7 mouse cellular contexts compared by ENCODE assay signal in the genomic region with DNA sequence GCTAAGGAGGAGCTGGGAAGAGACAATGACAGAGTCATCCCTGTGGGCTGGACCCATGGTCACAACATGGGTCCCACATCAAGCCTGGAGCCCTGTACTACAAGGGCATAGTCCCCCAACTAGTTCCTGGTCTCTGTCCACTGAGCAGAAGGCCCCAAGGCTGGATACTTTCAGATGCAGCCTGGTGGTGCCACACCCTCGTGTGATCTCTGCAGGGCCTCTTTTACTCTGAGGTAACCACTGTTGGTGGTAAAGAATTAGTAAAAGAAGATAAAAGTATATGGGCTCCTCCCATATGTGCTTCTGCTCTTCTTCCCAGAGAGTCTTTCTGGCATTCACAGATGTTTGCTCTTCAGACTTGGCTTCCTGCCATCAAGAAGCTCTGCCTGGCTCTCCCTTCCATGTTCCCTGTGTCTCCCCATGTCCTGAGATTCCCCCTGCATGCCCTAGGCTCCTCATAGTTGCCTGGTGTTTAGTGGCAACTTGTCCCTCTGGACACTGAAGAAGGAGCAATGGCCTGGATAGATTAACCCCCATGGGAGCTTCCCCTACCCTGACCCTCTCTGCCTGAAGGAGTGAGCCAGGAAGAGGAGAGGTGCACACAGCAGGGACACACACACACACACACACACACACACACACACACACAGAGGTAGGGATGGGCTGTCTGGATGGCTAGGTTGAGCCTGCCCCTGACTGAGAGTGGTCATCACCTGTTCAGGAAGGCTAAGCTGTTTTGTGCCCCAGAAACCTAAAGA. TPM values are rescaled to one million over a fixed set of nuclear protein-coding genes. Genes with fewer than 3 reads are reported as not detected.
DNase-seq lines count a peak whose midpoint lies in the region; ATAC-seq and TF ChIP-seq lines count a peak whose summit lies in the region.

No protein-coding gene starts in this region.

- TF ChIP-seq CTCF in heart, postnatal 0 days (IDR thresholded peaks at IDR 0.05; ENCODE audit: low read depth): no peak

- H3K4me3 ChIP-seq in embryonic facial prominence, embryonic 12.5 days: no peak overlapping the region
- no peak overlapping the region for H3K4me3 ChIP-seq in heart, postnatal 0 days (ENCODE audit: low read depth, low read length)
- H3K4me3 ChIP-seq in lung, embryonic 15.5 days: no peak overlapping the region

- no peak overlapping the region for H3K4me2 ChIP-seq in embryonic facial prominence, embryonic 12.5 days (replicated peaks)
- no peak overlapping the region; the same call in 1 of the 2 replicates for H3K4me2 ChIP-seq in heart, postnatal 0 days (ENCODE audit: low read depth, low read length)
- no peak overlapping the region for H3K4me2 ChIP-seq in lung, embryonic 15.5 days

- no peaks in the 10 kb centered on the region for H3K9me3 ChIP-seq in embryonic facial prominence, embryonic 12.5 days
- no peaks in the 10 kb centered on the region for H3K9me3 ChIP-seq in heart, postnatal 0 days (replicated peaks; ENCODE audit: control insufficient read depth, low read length)
- H3K9me3 ChIP-seq in lung, embryonic 15.5 days: no peaks in the 10 kb centered on the region

- peak; percentile 58 for DNase-seq in layer of hippocampus, adult 9-11 months
- no peak for DNase-seq in layer of hippocampus, adult 9-10 months (ENCODE audit: low spot score)
- DNase-seq in heart, postnatal 0 days (ENCODE audit: low spot score): no peak
- DNase-seq in thymus, adult 18-20 months: no peak
- no peak for DNase-seq in spleen, postnatal 4 days (ENCODE audit: low spot score in 2 of 2)

- no peak overlapping the region for H3K9ac ChIP-seq in embryonic facial prominence, embryonic 12.5 days
- no peak overlapping the region; the same call in 1 of the 2 replicates for H3K9ac ChIP-seq in heart, postnatal 0 days (replicated peaks; ENCODE audit: low read depth, low read length)
- no peak overlapping the region for H3K9ac ChIP-seq in lung, embryonic 15.5 days

- no peaks in the 10 kb centered on the region for H3K27me3 ChIP-seq in embryonic facial prominence, embryonic 12.5 days
- H3K27me3 ChIP-seq in heart, postnatal 0 days (ENCODE audit: control insufficient read depth, insufficient read depth, low read length): no peaks in the 10 kb centered on the region
- no peaks in the 10 kb centered on the region for H3K27me3 ChIP-seq in lung, embryonic 15.5 days

- H3K27ac ChIP-seq in embryonic facial prominence, embryonic 12.5 days: peak overlapping the region; percentile 37
- H3K27ac ChIP-seq in heart, postnatal 0 days (ENCODE audit: low read depth): peak overlapping the region; percentile 85
- peak overlapping the region; percentile 80 for H3K27ac ChIP-seq in lung, embryonic 15.5 days

- ATAC-seq in embryonic facial prominence, embryonic 12.5 days (ENCODE audit: insufficient number of reproducible peaks, insufficient read depth, low FRiP score, low TSS enrichment): peak; percentile 37; the same call in 1 of the 2 replicates
- peak; percentile 17 for ATAC-seq in heart, postnatal 0 days (ENCODE audit: insufficient read depth, low read depth)
- peak; percentile 53 for ATAC-seq in lung, embryonic 15.5 days (ENCODE audit: borderline replicate concordance, extremely low read depth, low FRiP score, low TSS enrichment)

- no peaks in the 10 kb centered on the region for H3K36me3 ChIP-seq in embryonic facial prominence, embryonic 12.5 days
- peaks cover 14% of the 10 kb centered on the region; the same call in 1 of the 2 replicates for H3K36me3 ChIP-seq in heart, postnatal 0 days (replicated peaks; ENCODE audit: control insufficient read depth, insufficient read depth, low read length)
- peaks cover 8% of the 10 kb centered on the region for H3K36me3 ChIP-seq in lung, embryonic 15.5 days

- no peak for TF ChIP-seq EP300 in heart, postnatal 0 days (IDR thresholded peaks at IDR 0.05; ENCODE audit: low read depth)

- WGBS in embryonic facial prominence, embryonic 12.5 days: 45% methylated on average over 1 of the region's 1 CpGs
- WGBS in heart, postnatal 0 days: 6% methylated on average over 1 of the region's 1 CpGs
- WGBS in lung, embryonic 15.5 days: 19% methylated on average over 1 of the region's 1 CpGs

- peaks cover 31% of the 10 kb centered on the region for H3K4me1 ChIP-seq in embryonic facial prominence, embryonic 12.5 days
- H3K4me1 ChIP-seq in heart, postnatal 0 days (ENCODE audit: control insufficient read depth, insufficient read depth): peaks cover 30% of the 10 kb centered on the region
- H3K4me1 ChIP-seq in lung, embryonic 15.5 days: peaks cover 39% of the 10 kb centered on the region

RNA-seq across cellular contexts. Expression of gene Pwwp2b, which starts 24.5 kb away (rescaled TPM):
- polyA plus RNA-seq in embryonic facial prominence, embryonic 12.5 days (2016; fragmentation: Nextera tagmentation; extraction: Ambion mirVana): 10.1 and 10.8 TPM in 2 replicates
- 9.0 and 9.4 TPM in 2 replicates for total RNA-seq in heart, postnatal 0 days (2014; rRNA removed; ENCODE audit: low replicate concordance)
- polyA plus RNA-seq in heart, postnatal 0 days (2015; fragmentation: Nextera tagmentation; extraction: Ambion mirVana): 6.0 and 7.4 TPM in 2 replicates
- 14.9 and 15.4 TPM in 2 replicates for polyA plus RNA-seq in lung, embryonic 15.5 days (2015; fragmentation: Nextera tagmentation; extraction: Ambion mirVana)

RNA-seq across cellular contexts. Expression of gene Stk32c, which starts 59.7 kb away (rescaled TPM):
- 0.26 and 0.31 TPM in 2 replicates for polyA plus RNA-seq in embryonic facial prominence, embryonic 12.5 days (2016; fragmentation: Nextera tagmentation; extraction: Ambion mirVana)
- 0.31 and 0.42 TPM in 2 replicates for total RNA-seq in heart, postnatal 0 days (2014; rRNA removed; ENCODE audit: low replicate concordance)
- 0.08 TPM in 1 of 2 replicates, not detected in the other for polyA plus RNA-seq in heart, postnatal 0 days (2015; fragmentation: Nextera tagmentation; extraction: Ambion mirVana)
- 0.22 TPM in 1 of 2 replicates, not detected in the other for polyA plus RNA-seq in lung, embryonic 15.5 days (2015; fragmentation: Nextera tagmentation; extraction: Ambion mirVana)
